Comparison of ENCODE assay signal across 9 mouse cellular contexts in the genomic region with DNA sequence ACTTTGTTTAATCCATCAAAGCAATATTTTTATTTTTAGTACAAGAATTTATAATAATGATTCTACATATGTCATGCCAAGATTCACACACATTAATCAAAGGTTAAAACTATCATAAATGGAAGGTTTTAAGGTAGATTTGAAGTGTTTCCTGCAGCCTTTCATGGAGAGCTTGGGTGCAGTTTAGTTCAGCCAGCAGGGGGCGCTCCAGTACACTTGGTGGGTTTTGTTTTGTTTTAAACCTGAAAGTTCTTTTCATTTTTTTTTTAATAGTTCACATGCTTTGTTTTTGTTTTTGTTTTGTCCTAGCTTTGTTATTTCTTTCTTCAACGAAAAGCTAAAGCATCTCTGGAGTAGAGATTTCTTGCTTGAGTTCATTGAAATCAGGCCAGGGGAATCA.
A peak's percentile ranks its signal among the peaks of the same experiment; 100 is the strongest.
DNase-seq lines count a peak whose midpoint lies in the region; ATAC-seq and TF ChIP-seq lines count a peak whose summit lies in the region.
"Had no signal": no experiment of that assay in that cellular context is flagged by ENCODE, and none has a peak within 500 bp of the region (broad histone marks: within the 10 kb centered on the region; RNA-seq: fewer than 3 reads in every experiment).

No protein-coding gene starts in this region.

- TF ChIP-seq CTCF in gastrocnemius, adult 2 months (IDR thresholded peaks at IDR 0.05) = peak; percentile 83
- peak; percentile 98 for TF ChIP-seq CTCF in layer of hippocampus, adult 2 months (conservative IDR thresholded peaks at IDR 0.05)
- peak; percentile 66 for TF ChIP-seq CTCF in midbrain, postnatal 0 days (IDR thresholded peaks at IDR 0.05)

- H3K27ac ChIP-seq in gastrocnemius, adult 2 months = no peak overlapping the region
- no peak overlapping the region for H3K27ac ChIP-seq in neural tube, embryonic 15.5 days (replicated peaks)
- no peak overlapping the region for H3K27ac ChIP-seq in layer of hippocampus, adult 2 months
- H3K27ac ChIP-seq in midbrain, postnatal 0 days (ENCODE audit: low read depth, low read length) = no peak overlapping the region
- H3K27ac ChIP-seq: macrophage had no signal

- no peaks in the 10 kb centered on the region for H3K36me3 ChIP-seq in neural tube, embryonic 15.5 days
- H3K36me3 ChIP-seq in midbrain, postnatal 0 days (ENCODE audit: insufficient read depth, low read length) = no peaks in the 10 kb centered on the region

- 10% methylated on average over 2 of the region's 2 CpGs for WGBS in neural tube, embryonic 15.5 days
- 6% methylated on average over 2 of the region's 2 CpGs for WGBS in midbrain, postnatal 0 days

- no peaks in the 10 kb centered on the region for H3K27me3 ChIP-seq in neural tube, embryonic 15.5 days (replicated peaks)
- H3K27me3 ChIP-seq in midbrain, postnatal 0 days (ENCODE audit: insufficient read depth, low read length) = no peaks in the 10 kb centered on the region

- DNase-seq in gastrocnemius, adult 2 months = peak; percentile 20
- DNase-seq in gastrocnemius, adult 18-20 months (ENCODE audit: low spot score) = no peak
- DNase-seq in neural tube, embryonic 10.5 days (ENCODE audit: extremely low spot score, low spot score) = peak; percentile 61
- peak; percentile 7 for DNase-seq in cerebellum, adult 9-11 months
- DNase-seq in layer of hippocampus, adult 2 months (ENCODE audit: low spot score in 2 of 2) = peak; percentile 15 to 64
- peak; percentile 15 for DNase-seq in midbrain, postnatal 0 days (ENCODE audit: low spot score)
- DNase-seq in urinary bladder, postnatal 14 days (ENCODE audit: low spot score) = peak; percentile 53

- no peak overlapping the region for H3K4me3 ChIP-seq in gastrocnemius, adult 2 months
- H3K4me3 ChIP-seq in neural tube, embryonic 15.5 days (replicated peaks) = no peak overlapping the region
- H3K4me3 ChIP-seq in layer of hippocampus, adult 2 months = no peak overlapping the region
- no peak overlapping the region for H3K4me3 ChIP-seq in midbrain, postnatal 0 days (ENCODE audit: low read depth, low read length)

- no peak for ATAC-seq in neural tube, embryonic 15.5 days (ENCODE audit: low FRiP score)
- no peak for ATAC-seq in midbrain, postnatal 0 days (ENCODE audit: low FRiP score)

- no peak overlapping the region for H3K9ac ChIP-seq in neural tube, embryonic 15.5 days (replicated peaks)
- H3K9ac ChIP-seq in midbrain, postnatal 0 days (replicated peaks; ENCODE audit: low read length, poor library complexity, severe bottlenecking) = no peak overlapping the region

- H3K4me2 ChIP-seq in neural tube, embryonic 15.5 days = no peak overlapping the region
- H3K4me2 ChIP-seq in midbrain, postnatal 0 days (ENCODE audit: low read depth, low read length, poor library complexity, severe bottlenecking) = no peak overlapping the region

- intact Hi-C loops in gastrocnemius, adult 2 months (cut with DNase I) = no loop called here

- no peaks in the 10 kb centered on the region for H3K4me1 ChIP-seq in neural tube, embryonic 15.5 days
- H3K4me1 ChIP-seq in midbrain, postnatal 0 days (ENCODE audit: insufficient read depth, low read length) = no peaks in the 10 kb centered on the region

- no peaks in the 10 kb centered on the region for H3K9me3 ChIP-seq in neural tube, embryonic 15.5 days (replicated peaks)
- H3K9me3 ChIP-seq in midbrain, postnatal 0 days (ENCODE audit: low read length) = no peaks in the 10 kb centered on the region
